Mouse (Mus musculus) inflammation-experienced regulatory T-cells, adult 16 weeks (primary cell): ENCODE measurements around the gene Gm12666. TPM values are rescaled to one million over a fixed set of nuclear protein-coding genes. Genes with fewer than 3 reads are reported as not detected.

ENCODE experiments used
- polyA plus RNA-seq: library from polyadenylated mRNA; unstranded; fragments of 100-300 nt; shearing (Covaris generic); gene quantifications from one replicate; pipeline ENCODE4 v1.2.1, GENCODE M21; 2017

The Gm12666 gene
- not detected for polyA plus RNA-seq

DNA sequence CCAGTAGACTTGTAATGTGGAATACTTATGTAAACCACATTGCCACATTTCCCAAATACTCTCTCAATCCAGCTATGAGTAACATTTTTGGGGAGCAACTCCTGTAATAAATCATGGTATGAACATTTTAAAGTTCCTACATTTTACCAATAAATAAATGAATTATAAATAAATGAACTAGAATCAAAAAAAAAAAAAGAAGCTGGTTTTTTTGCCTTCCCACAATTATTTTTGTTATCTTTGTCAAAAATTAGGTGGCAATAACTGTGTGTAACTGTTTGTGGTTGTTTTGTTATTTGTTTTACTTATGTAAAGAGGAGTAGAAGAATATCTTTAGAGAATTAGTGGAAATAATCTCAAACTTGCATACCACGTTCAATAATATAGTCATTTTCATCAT lies at the start of gene Gm12666:
Gene Gm12666, minus strand, starts transcription at position 101 of the 400 bp plus-strand sequence.

DNA sequence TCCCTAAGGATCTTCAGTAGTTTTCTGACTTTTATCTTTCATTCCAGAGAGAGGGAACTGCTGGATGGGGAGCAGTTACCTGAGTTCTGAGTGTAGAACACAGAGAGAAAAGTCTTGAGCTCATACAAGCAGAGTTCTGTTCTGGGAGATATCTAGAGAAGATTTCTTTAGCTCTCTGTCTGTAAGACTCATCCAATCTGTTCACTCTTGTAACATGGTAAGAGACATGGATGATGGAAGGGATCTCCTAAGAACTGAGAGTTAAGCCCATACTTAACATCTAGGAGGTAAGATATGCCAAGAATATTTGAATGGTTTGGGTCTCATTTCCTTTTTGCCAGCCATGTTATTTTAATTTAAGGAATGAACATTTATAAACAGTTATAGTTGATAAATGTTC lies 44.4 kb downstream of the Gm12666 start, which contains the start of gene Izumo3:
Gene Izumo3, minus strand, starts transcription at position 101 of the 400 bp plus-strand sequence.

Other genes starting within 250 kb of the Gm12666 start
- gene Izumo3, start 44.5 kb downstream of the Gm12666 start, polyA plus RNA-seq, result not detected